Mouse (Mus musculus) liver, adult 2 months (tissue): Measurements from ENCODE around the gene Fgfr3. TPM values are rescaled to one million over a fixed set of nuclear protein-coding genes. Genes with fewer than 3 reads are reported as not detected.
A peak's percentile ranks its signal among the peaks of the same experiment; 100 is the strongest.

Experiments
- DNase-seq: peaks from one replicate; pipeline ENCODE4 v3.0.0-alpha.2; 2011; ENCODE audit warnings: low read depth, low spot score; ENCODE audit errors: extremely low read depth
- H3K27ac ChIP-seq: fragments of 200-500 bp; replicated peaks from 2 replicates; pipeline ENCODE4 v1.5.1; 2012; ENCODE audit warnings: low read depth, mild to moderate bottlenecking, control low read depth, inconsistent platforms, low read length; ENCODE audit not compliant: insufficient read depth
- H3K27me3 ChIP-seq: fragments of 200-500 bp; 2 replicates; pipeline ENCODE4 v1.6.1; 2012; ENCODE audit warnings: mild to moderate bottlenecking, moderate library complexity, low read length, inconsistent platforms; ENCODE audit not compliant: control insufficient read depth, insufficient read depth
- H3K36me3 ChIP-seq: fragments of 200-500 bp; 2 replicates; pipeline ENCODE4 v1.6.1; 2012; ENCODE audit warnings: low read length, inconsistent platforms; ENCODE audit not compliant: control insufficient read depth, insufficient read depth
- H3K4me1 ChIP-seq: fragments of 200-500 bp; 2 replicates; pipeline ENCODE4 v1.6.1; 2011; ENCODE audit warnings: low read length; ENCODE audit not compliant: control insufficient read depth, insufficient read depth
- H3K4me3 ChIP-seq: fragments of 200-500 bp; 2 replicates; pipeline ENCODE4 v1.5.1; 2011; ENCODE audit warnings: low read depth, mild to moderate bottlenecking, control low read depth, low read length, moderate library complexity; ENCODE audit not compliant: insufficient read depth
- H3K79me2 ChIP-seq: fragments of 200-500 bp; 2 replicates; pipeline ENCODE4 v1.6.1; 2012; ENCODE audit warnings: inconsistent platforms, mild to moderate bottlenecking, low read length, moderate library complexity; ENCODE audit not compliant: control insufficient read depth, insufficient read depth
- H3K9ac ChIP-seq: fragments of 200-500 bp; 2 replicates; pipeline ENCODE4 v1.6.1; 2012; ENCODE audit warnings: low read depth, mild to moderate bottlenecking, control low read depth, inconsistent platforms, low read length
- CTCF ChIP-seq: fragments of 200-500 bp; IDR thresholded peaks from 2 replicates; pipeline ENCODE4 v1.5.1; 2011; ENCODE audit warnings: low read depth, low read length, control low read depth
- POLR2A ChIP-seq: fragments of 200-500 bp; IDR thresholded peaks from 2 replicates; pipeline ENCODE4 v1.6.1; 2011; ENCODE audit warnings: low read length, control low read depth; ENCODE audit not compliant: insufficient read depth; ENCODE audit errors: extremely low read depth
- WGBS: fragments of 180-500 bp; shearing (Covaris S2); methylation state at CpG from one replicate; pipeline ENCODE4 v1.1.7; 2018; 5-methylcytosine and 5-hydroxymethylcytosine counted together
- polyA plus RNA-seq: library from polyadenylated mRNA; depleted of rRNA; stranded (reverse); fragments of >200 nt; gene quantifications from 2 replicates; pipeline ENCODE4 v1.2.3, GENCODE M21; 2012
- total RNA-seq: library from RNA; depleted of rRNA; stranded (reverse); fragments of >200 nt; gene quantifications from 2 replicates; pipeline ENCODE4 v1.2.3, GENCODE M21; 2014

Gene Fgfr3
- total and polyA plus RNA-seq, 2 experiments = 18.9 to 57.0 TPM

- 22% methylated on average over 7 of the region's 7 CpGs for WGBS
- Histone ChIP-seq H3K27ac (no peak overlapping the region), H3K9ac (no peak overlapping the region), H3K27me3 (no peaks in the 10 kb centered on the region), H3K36me3 (peaks cover 9% of the 10 kb centered on the region; the same call in 1 of the 2 replicates), H3K4me1 (0 out of 2 replicates have a peak, but pooled peaks cover 4% of the 10 kb centered on the region), H3K79me2 (no peaks in the 10 kb centered on the region), H3K4me3 (no peak overlapping the region)
- TF ChIP-seq CTCF (peak; percentile 77), POLR2A (no peak)
- peak; percentile 69 for DNase-seq
Observed at GRCm38 (mm10) chr5:33737903-33738321, 16.4 kb downstream of the Fgfr3 start.

- Histone ChIP-seq H3K79me2 (no peaks in the 10 kb centered on the region), H3K27me3 (no peaks in the 10 kb centered on the region), H3K4me3 (no peak overlapping the region), H3K4me1 (0 out of 2 replicates have a peak, but pooled peaks cover 4% of the 10 kb centered on the region), H3K27ac (no peak overlapping the region), H3K9ac (no peak overlapping the region), H3K36me3 (peaks cover 9% of the 10 kb centered on the region; the same call in 1 of the 2 replicates)
- no peak for TF ChIP-seq CTCF
- no peak for TF ChIP-seq POLR2A
- no peak for DNase-seq
Observed at GRCm38 (mm10) chr5:33738341-33738740, 16.9 kb downstream of the Fgfr3 start.

GRCm38 (mm10) chr5:33740548-33740947 lies 19.1 kb downstream of the Fgfr3 start:
- Histone ChIP-seq H3K27ac (no peak overlapping the region; the same call in 1 of the 2 replicates), H3K27me3 (no peaks in the 10 kb centered on the region), H3K4me3 (no peak overlapping the region), H3K36me3 (peaks cover 18% of the 10 kb centered on the region; the same call in 1 of the 2 replicates), H3K9ac (no peak overlapping the region), H3K4me1 (0 out of 2 replicates have a peak, but pooled peaks cover 4% of the 10 kb centered on the region), H3K79me2 (no peaks in the 10 kb centered on the region)
- TF ChIP-seq POLR2A (no peak), CTCF (no peak)
- DNase-seq = peak; percentile 98
- 30% methylated on average over 4 of the region's 4 CpGs for WGBS

- no peak overlapping the region for H3K4me3 ChIP-seq
- DNase-seq = no peak
- H3K4me1 ChIP-seq = 0 out of 2 replicates have a peak, but pooled peaks cover 4% of the 10 kb centered on the region
- no peak for TF ChIP-seq POLR2A
- TF ChIP-seq CTCF = no peak
- H3K36me3 ChIP-seq = peaks cover 35% of the 10 kb centered on the region
- H3K9ac ChIP-seq = no peak overlapping the region
- no peak overlapping the region for H3K27ac ChIP-seq
- 86% methylated on average over 8 of the region's 8 CpGs for WGBS
- no peaks in the 10 kb centered on the region for H3K27me3 ChIP-seq
- no peaks in the 10 kb centered on the region for H3K79me2 ChIP-seq
Observed at GRCm38 (mm10) chr5:33743481-33743880, 22.0 kb downstream of the Fgfr3 start.

GRCm38 (mm10) chr5:33777195-33777594 lies 55.7 kb downstream of the Fgfr3 start:
- H3K36me3 ChIP-seq = peaks cover 20% of the 10 kb centered on the region; the same call in 1 of the 2 replicates
- TF ChIP-seq CTCF = no peak
- TF ChIP-seq POLR2A = no peak

GRCm38 (mm10) chr5:33781964-33782344 lies 60.5 kb downstream of the Fgfr3 start:
- H3K27ac ChIP-seq = peak overlapping the region; percentile 62; the same call in 1 of the 2 replicates
- peak; percentile 39 for DNase-seq
- TF ChIP-seq POLR2A = no peak
- peaks cover 13% of the 10 kb centered on the region for H3K4me1 ChIP-seq
- H3K36me3 ChIP-seq = peaks cover 10% of the 10 kb centered on the region; the same call in 1 of the 2 replicates
- H3K4me3 ChIP-seq = peak overlapping the region; percentile 76
- H3K9ac ChIP-seq = peak overlapping the region; percentile 78
- peaks cover 14% of the 10 kb centered on the region; the same call in 1 of the 2 replicates for H3K79me2 ChIP-seq
- 5% methylated on average over 11 of the region's 11 CpGs for WGBS
- no peaks in the 10 kb centered on the region for H3K27me3 ChIP-seq

More at GRCm38 (mm10) chr5:33777195-33777594, 55.7 kb downstream of the Fgfr3 start:
- no peak overlapping the region for H3K4me3 ChIP-seq
- DNase-seq = no peak
- H3K27ac ChIP-seq = no peak overlapping the region
- no peak overlapping the region for H3K9ac ChIP-seq
- H3K79me2 ChIP-seq = peaks cover 17% of the 10 kb centered on the region; the same call in 1 of the 2 replicates
- no peaks in the 10 kb centered on the region for H3K27me3 ChIP-seq
- peaks cover 11% of the 10 kb centered on the region for H3K4me1 ChIP-seq
